ENCODE assay signal across 9 mouse cellular contexts in genomic region chr14:121082341-121082740, GRCm38 (mm10). TPM values are rescaled to one million over a fixed set of nuclear protein-coding genes. Genes with fewer than 3 reads are reported as not detected.
A peak's percentile ranks its signal among the peaks of the same experiment; 100 is the strongest.
DNase-seq lines count a peak whose midpoint lies in the region; ATAC-seq lines count a peak whose summit lies in the region.
"Had no signal": no experiment of that assay in that cellular context is flagged by ENCODE, and none has a peak within 500 bp of the region (broad histone marks: within the 10 kb centered on the region; RNA-seq: fewer than 3 reads in every experiment).

No protein-coding gene starts in this region.

- no peak for ATAC-seq in limb, embryonic 15.5 days (ENCODE audit: insufficient number of reproducible peaks, low FRiP score, low TSS enrichment, low read depth)

- H3K4me2 ChIP-seq in limb, embryonic 15.5 days = no peak overlapping the region

- H3K36me3 ChIP-seq in heart, embryonic 10.5 days = peaks cover 42% of the 10 kb centered on the region
- peaks cover 38% of the 10 kb centered on the region for H3K36me3 ChIP-seq in limb, embryonic 15.5 days

- intact Hi-C loops in heart, postnatal 14 days (cut with DNase I) = no loop called here

- peaks cover 28% of the 10 kb centered on the region for H3K4me1 ChIP-seq in heart, embryonic 10.5 days
- H3K4me1 ChIP-seq in limb, embryonic 15.5 days = peaks cover 7% of the 10 kb centered on the region

- no peak overlapping the region for H3K27ac ChIP-seq in heart, embryonic 10.5 days
- 0 out of 2 replicates have a peak overlapping the region, but pooled peaks have one; percentile 12 for H3K27ac ChIP-seq in limb, embryonic 15.5 days
- H3K27ac ChIP-seq: macrophage had no signal

- DNase-seq in heart, adult 18-20 months = peak; percentile 67 to 69
- no peak for DNase-seq in heart, embryonic 10.5 days (ENCODE audit: low spot score)
- peak; percentile 70 for DNase-seq in fibroblast of lung, adult 2 months (ENCODE audit: low read depth)
- DNase-seq in heart, postnatal 14 days = peak; percentile 30 to 59
- DNase-seq in telencephalon, adult 2 months (ENCODE audit: low read depth, low spot score) = peak; percentile 88
- no peak for DNase-seq in thymus, postnatal 36 days
- DNase-seq in cerebellum, postnatal 10 days = no peak

- no peak overlapping the region for H3K9ac ChIP-seq in limb, embryonic 15.5 days

- WGBS in heart, embryonic 10.5 days = 69% methylated on average over 7 of the region's 7 CpGs
- 47% methylated on average over 7 of the region's 7 CpGs for WGBS in limb, embryonic 15.5 days

- no peak overlapping the region for H3K4me3 ChIP-seq in heart, embryonic 10.5 days
- H3K4me3 ChIP-seq in limb, embryonic 15.5 days = no peak overlapping the region

- H3K27me3 ChIP-seq in heart, embryonic 10.5 days (ENCODE audit: insufficient read depth, poor library complexity, severe bottlenecking) = no peaks in the 10 kb centered on the region
- no peaks in the 10 kb centered on the region for H3K27me3 ChIP-seq in limb, embryonic 15.5 days

- no peaks in the 10 kb centered on the region for H3K9me3 ChIP-seq in heart, embryonic 10.5 days
- H3K9me3 ChIP-seq in limb, embryonic 15.5 days = no peaks in the 10 kb centered on the region

RNA-seq across cellular contexts. Expression of gene Farp1, which starts 47.3 kb away (rescaled TPM):
- 1 to 10 TPM; 7.1 to 8.7 TPM for total RNA-seq in heart, adult 18-20 months (2021)
- polyA plus RNA-seq in heart, embryonic 10.5 days (2016; fragmentation: Nextera tagmentation; extraction: Ambion mirVana) = 27.0 and 36.1 TPM in 2 replicates
- total RNA-seq in heart, postnatal 14 days (2021) = 10 to 100 TPM; 16.5 to 17.7 TPM
- 25.1 and 29.1 TPM in 2 replicates for polyA plus RNA-seq in limb, embryonic 15.5 days (2015; fragmentation: Nextera tagmentation; extraction: Ambion mirVana)

Comparison
In these comparisons a context has a peak if more than half of its experiments do, and no peak if none do; other contexts are left out.
1. DNase-seq: peak in heart, adult 18-20 months (2 of 2), fibroblast of lung, adult 2 months (single experiment), heart, postnatal 14 days (2 of 2) and telencephalon, adult 2 months (single experiment); none in heart, embryonic 10.5 days (single experiment), thymus, postnatal 36 days (0 of 2) and cerebellum, postnatal 10 days (0 of 2).